Mouse (Mus musculus): ENCODE results near the gene Pts. TPM values are rescaled to one million over a fixed set of nuclear protein-coding genes. Genes with fewer than 3 reads are reported as not detected.

The Pts gene
- polyA plus RNA-seq, 1 experiment: 28.7 TPM

GRCm38 (mm10) chr9:50477270-50477669 lies 51.3 kb downstream of the Pts start:
- Histone ChIP-seq H3K4me1 (ENCODE audit: control insufficient read depth, insufficient read depth, low read length) (peaks cover 4% of the 10 kb centered on the region; the same call in 1 of the 2 replicates), H3K4me3 (ENCODE audit: insufficient read depth, low read length) (no peak overlapping the region), H3K27ac (ENCODE audit: insufficient read depth, low read length) (no peak overlapping the region)
- TF ChIP-seq POLR2A (IDR thresholded peaks at IDR 0.05; ENCODE audit: low read depth, low read length): no peak
- no peak for TF ChIP-seq CTCF (IDR thresholded peaks at IDR 0.05; ENCODE audit: borderline replicate concordance, insufficient read depth, low read length)

- no peak overlapping the region for H3K4me3 ChIP-seq (ENCODE audit: insufficient read depth, low read length)
- H3K27ac ChIP-seq (ENCODE audit: insufficient read depth, low read length): no peak overlapping the region
- TF ChIP-seq POLR2A (IDR thresholded peaks at IDR 0.05; ENCODE audit: low read depth, low read length): no peak
- TF ChIP-seq CTCF (IDR thresholded peaks at IDR 0.05; ENCODE audit: borderline replicate concordance, insufficient read depth, low read length): no peak
- H3K4me1 ChIP-seq (ENCODE audit: control insufficient read depth, insufficient read depth, low read length): peaks cover 4% of the 10 kb centered on the region; the same call in 1 of the 2 replicates
These were observed 51.9 kb downstream of the Pts start for GRCm38 (mm10) chr9:50476651-50477050.

- TF ChIP-seq CTCF (IDR thresholded peaks at IDR 0.05; ENCODE audit: borderline replicate concordance, insufficient read depth, low read length): no peak
- TF ChIP-seq POLR2A (IDR thresholded peaks at IDR 0.05; ENCODE audit: low read depth, low read length): no peak
- H3K4me1 ChIP-seq (ENCODE audit: control insufficient read depth, insufficient read depth, low read length): peaks cover 5% of the 10 kb centered on the region; the same call in 1 of the 2 replicates
- H3K27ac ChIP-seq (ENCODE audit: insufficient read depth, low read length): no peak overlapping the region
These were observed 52.8 kb downstream of the Pts start for GRCm38 (mm10) chr9:50475745-50476144.

GRCm38 (mm10) chr9:50475318-50475717 lies 53.2 kb downstream of the Pts start:
- TF ChIP-seq POLR2A (IDR thresholded peaks at IDR 0.05; ENCODE audit: low read depth, low read length) (no peak), CTCF (IDR thresholded peaks at IDR 0.05; ENCODE audit: borderline replicate concordance, insufficient read depth, low read length) (no peak)
- peaks cover 6% of the 10 kb centered on the region; the same call in 1 of the 2 replicates for H3K4me1 ChIP-seq (ENCODE audit: control insufficient read depth, insufficient read depth, low read length)
- no peak overlapping the region for H3K27ac ChIP-seq (ENCODE audit: insufficient read depth, low read length)
- H3K4me3 ChIP-seq (ENCODE audit: insufficient read depth, low read length): no peak overlapping the region

More at GRCm38 (mm10) chr9:50475745-50476144, 52.8 kb downstream of the Pts start:
- no peak overlapping the region for H3K4me3 ChIP-seq (ENCODE audit: insufficient read depth, low read length)

Other genes with a start within 250 kb of the Pts start
- 1,577 and 1,713 TPM in 2 replicates for gene Rpl10-ps3, start 183.8 kb downstream of the Pts start, polyA plus RNA-seq (2011; ENCODE audit: insufficient read length, low read depth, missing spikeins)
- gene Plet1, start 34.2 kb downstream of the Pts start, polyA plus RNA-seq (2011; ENCODE audit: insufficient read length, low read depth, missing spikeins): not detected in 2 replicates
- gene Il18, start 26.1 kb upstream of the Pts start, polyA plus RNA-seq (2011; ENCODE audit: insufficient read length, low read depth, missing spikeins): 3.3 and 4.4 TPM in 2 replicates
- not detected in 2 replicates for gene Bco2, start 26.5 kb upstream of the Pts start, polyA plus RNA-seq (2011; ENCODE audit: insufficient read length, low read depth, missing spikeins)
- not detected in 2 replicates for gene Tex12, start 32.6 kb upstream of the Pts start, polyA plus RNA-seq (2011; ENCODE audit: insufficient read length, low read depth, missing spikeins)
- gene Sdhd, start 75.1 kb upstream of the Pts start, polyA plus RNA-seq (2011; ENCODE audit: insufficient read length, low read depth, missing spikeins): 109 TPM in 2 replicates
- gene Timm8b, start 75.2 kb upstream of the Pts start, polyA plus RNA-seq (2011; ENCODE audit: insufficient read length, low read depth, missing spikeins): 107 and 113 TPM in 2 replicates
- gene Pih1d2, start 88.6 kb upstream of the Pts start, polyA plus RNA-seq (2011; ENCODE audit: insufficient read length, low read depth, missing spikeins): 1.4 and 1.5 TPM in 2 replicates
- gene Nkapd1, start 88.7 kb upstream of the Pts start, polyA plus RNA-seq (2011; ENCODE audit: insufficient read length, low read depth, missing spikeins): 18.0 and 24.7 TPM in 2 replicates
- 46.2 and 50.0 TPM in 2 replicates for gene Dlat, start 131.1 kb upstream of the Pts start, polyA plus RNA-seq (2011; ENCODE audit: insufficient read length, low read depth, missing spikeins)
- 10.9 and 11.1 TPM in 2 replicates for gene Dixdc1, start 210.8 kb upstream of the Pts start, polyA plus RNA-seq (2011; ENCODE audit: insufficient read length, low read depth, missing spikeins)
- gene 2310030G06Rik, start 217.8 kb upstream of the Pts start, polyA plus RNA-seq (2011; ENCODE audit: insufficient read length, low read depth, missing spikeins): 1.8 and 3.3 TPM in 2 replicates
- 155 and 186 TPM in 2 replicates for gene Cryab, start 222.6 kb upstream of the Pts start, polyA plus RNA-seq (2011; ENCODE audit: insufficient read length, low read depth, missing spikeins)
- gene Hspb2, start 223.6 kb upstream of the Pts start, polyA plus RNA-seq (2011; ENCODE audit: insufficient read length, low read depth, missing spikeins): 1.6 and 3.8 TPM in 2 replicates
- gene Fdxacb1, start 239.5 kb upstream of the Pts start, polyA plus RNA-seq (2011; ENCODE audit: insufficient read length, low read depth, missing spikeins): 7.2 and 9.3 TPM in 2 replicates
- gene Alg9, start 246.3 kb upstream of the Pts start, polyA plus RNA-seq (2011; ENCODE audit: insufficient read length, low read depth, missing spikeins): 22.8 and 24.1 TPM in 2 replicates
- 21.3 and 27.1 TPM in 2 replicates for gene 1110032A03Rik, start 246.8 kb upstream of the Pts start, polyA plus RNA-seq (2011; ENCODE audit: insufficient read length, low read depth, missing spikeins)

All from embryonic fibroblast, embryonic 13.5 days (primary cell).